Mouse (Mus musculus): ENCODE measurements at regions not wholly inside any gene's neighbourhood (a gene's known extent, or its start where the extent isn't known, plus 50 kb on each side); places are given as distances from the start of the nearest gene placed in this dataset.

DNA sequence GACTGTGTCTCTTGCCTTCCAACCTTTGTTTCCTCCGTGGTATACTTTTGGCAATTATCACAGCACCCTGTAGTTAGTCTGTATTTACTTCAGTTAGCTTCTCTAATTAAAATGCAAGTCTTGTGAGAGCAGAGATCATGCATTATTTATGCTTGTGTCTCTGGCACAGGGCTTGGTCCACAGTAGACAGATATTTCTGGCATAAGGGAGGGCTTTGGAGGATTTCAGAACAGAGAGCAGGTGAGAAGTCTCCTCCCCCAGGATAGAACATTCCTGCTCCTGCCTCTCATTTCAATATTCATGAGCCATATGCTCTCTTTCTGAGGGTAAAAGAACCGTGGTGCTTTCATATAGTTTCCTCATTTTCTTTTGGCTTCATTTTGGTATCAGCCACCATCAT lies 217.6 kb downstream of the Gm11077 start:
- 34% methylated on average over 2 of the region's 2 CpGs for WGBS
- ATAC-seq (ENCODE audit: low FRiP score): peak; percentile 70
- Histone ChIP-seq H3K4me3 (no peak overlapping the region), H3K27ac (no peak overlapping the region), H3K9me3 (replicated peaks) (no peaks in the 10 kb centered on the region), H3K36me3 (no peaks in the 10 kb centered on the region), H3K27me3 (no peaks in the 10 kb centered on the region), H3K9ac (no peak overlapping the region), H3K4me1 (peaks cover 5% of the 10 kb centered on the region), H3K4me2 (replicated peaks) (no peak overlapping the region)

- H3K27ac ChIP-seq: no peak overlapping the region
- H3K4me3 ChIP-seq: no peak overlapping the region
- 78% methylated on average over 6 of the region's 6 CpGs for WGBS
- H3K4me2 ChIP-seq (replicated peaks): no peak overlapping the region
- no peaks in the 10 kb centered on the region for H3K27me3 ChIP-seq
- no peak for ATAC-seq (ENCODE audit: low FRiP score)
- H3K9ac ChIP-seq: no peak overlapping the region
- H3K9me3 ChIP-seq (replicated peaks): no peaks in the 10 kb centered on the region
- H3K4me1 ChIP-seq: peaks cover 5% of the 10 kb centered on the region
- no peaks in the 10 kb centered on the region for H3K36me3 ChIP-seq
Measured at GRCm38 (mm10) chr6:140950483-140950882, 221.4 kb downstream of the Gm11077 start.

DNA sequence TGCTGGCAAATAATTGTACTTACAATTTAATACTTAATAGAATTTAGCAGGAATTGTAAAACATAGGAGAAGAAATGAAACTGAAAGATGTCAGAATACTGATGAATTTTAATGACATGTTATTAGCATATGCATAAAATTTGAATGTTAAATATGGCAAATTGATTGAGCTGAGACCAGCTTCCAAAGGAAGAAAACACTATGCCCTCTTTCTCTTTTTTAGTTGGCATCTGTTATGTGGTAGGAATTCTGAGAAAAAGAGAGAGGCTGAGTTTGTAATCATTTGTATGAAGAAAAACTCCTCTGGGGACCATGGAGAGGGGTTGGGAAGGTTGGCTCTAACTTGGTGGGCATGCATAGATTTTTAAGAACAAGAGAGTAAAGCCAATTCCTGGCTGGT lies 224.2 kb downstream of the Gm11077 start:
- H3K4me2 ChIP-seq (replicated peaks): no peak overlapping the region
- no peaks in the 10 kb centered on the region for H3K36me3 ChIP-seq
- no peaks in the 10 kb centered on the region for H3K27me3 ChIP-seq
- no peak overlapping the region for H3K4me3 ChIP-seq
- H3K4me1 ChIP-seq: no peaks in the 10 kb centered on the region; the same call in 1 of the 2 replicates
- no peak overlapping the region for H3K27ac ChIP-seq
- H3K9ac ChIP-seq: no peak overlapping the region
- H3K9me3 ChIP-seq (replicated peaks): no peaks in the 10 kb centered on the region
- no peak for ATAC-seq (ENCODE audit: low FRiP score)

GRCm38 (mm10) chr6:140953721-140954120 lies 224.6 kb downstream of the Gm11077 start:
- H3K4me2 ChIP-seq (replicated peaks): no peak overlapping the region
- ATAC-seq (ENCODE audit: low FRiP score): no peak
- no peak overlapping the region for H3K27ac ChIP-seq

DNA sequence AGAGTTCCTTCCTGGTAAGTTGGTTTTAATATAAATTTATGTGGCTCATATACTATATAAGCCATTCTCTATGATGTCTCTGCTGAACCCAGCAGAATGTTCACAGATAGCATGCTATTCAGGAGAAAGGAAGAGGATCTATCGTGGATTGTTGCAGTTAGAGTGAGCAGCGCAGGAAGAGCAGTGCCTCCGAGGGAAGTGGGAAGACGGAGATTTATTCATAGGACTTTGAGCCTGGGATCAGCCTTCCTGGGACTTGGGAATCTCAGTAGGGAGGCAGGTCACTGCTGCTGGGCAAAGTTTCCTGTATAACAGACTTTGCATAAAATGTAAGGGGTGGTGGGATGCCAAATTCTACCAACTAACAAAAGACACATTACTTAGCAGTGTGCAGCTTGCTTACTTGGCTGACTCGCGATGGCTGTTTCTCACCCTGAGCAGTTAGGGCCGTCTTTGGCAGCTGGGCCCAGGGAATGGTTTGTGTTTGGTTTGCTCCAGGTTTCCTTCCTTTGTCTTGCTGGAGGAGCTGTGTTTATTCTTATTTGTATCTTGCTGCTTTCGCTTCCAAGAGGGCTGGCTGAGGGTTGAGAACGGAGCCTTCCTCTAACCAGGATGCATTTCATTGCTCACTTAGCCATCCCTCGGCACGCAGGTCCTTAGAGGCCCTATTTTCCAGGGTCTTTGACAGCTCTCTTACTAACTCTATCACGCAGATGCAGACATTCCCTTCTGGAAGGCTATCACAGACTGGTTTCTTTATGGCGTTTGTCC lies 226.9 kb downstream of the Gm11077 start:
- Histone ChIP-seq H3K4me1 (no peaks in the 10 kb centered on the region; the same call in 1 of the 2 replicates), H3K27me3 (no peaks in the 10 kb centered on the region), H3K9me3 (replicated peaks) (no peaks in the 10 kb centered on the region), H3K27ac (0 out of 2 replicates have a peak overlapping the region, but pooled peaks have one; percentile 35), H3K36me3 (no peaks in the 10 kb centered on the region), H3K9ac (no peak overlapping the region), H3K4me2 (replicated peaks) (no peak overlapping the region), H3K4me3 (no peak overlapping the region)
- WGBS: 68% methylated on average over 13 of the region's 13 CpGs
- ATAC-seq (ENCODE audit: low FRiP score): no peak

More at GRCm38 (mm10) chr6:140953721-140954120, 224.6 kb downstream of the Gm11077 start:
- H3K9ac ChIP-seq: no peak overlapping the region
- no peaks in the 10 kb centered on the region for H3K9me3 ChIP-seq (replicated peaks)
- H3K27me3 ChIP-seq: no peaks in the 10 kb centered on the region
- H3K36me3 ChIP-seq: no peaks in the 10 kb centered on the region
- no peak overlapping the region for H3K4me3 ChIP-seq
- H3K4me1 ChIP-seq: no peaks in the 10 kb centered on the region; the same call in 1 of the 2 replicates
- 97% methylated on average over 1 of the region's 1 CpGs for WGBS

DNA sequence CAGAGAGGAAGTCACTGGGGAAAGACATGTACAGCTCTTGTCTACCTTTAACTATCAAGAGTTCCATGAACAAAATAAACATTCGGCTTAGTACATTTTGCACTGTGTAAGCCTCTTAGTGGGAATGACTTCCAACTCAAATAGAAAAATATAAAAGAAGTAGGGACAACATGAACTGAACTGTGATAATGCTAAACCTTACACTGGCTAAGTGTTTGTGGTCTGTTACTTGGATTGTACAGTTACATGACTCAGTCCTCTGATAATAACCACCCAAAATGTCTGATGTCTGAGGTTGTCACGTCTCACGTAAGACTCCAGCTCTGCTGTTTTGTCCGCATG lies 227.4 kb downstream of the Gm11077 start:
- H3K27me3 ChIP-seq: no peaks in the 10 kb centered on the region
- no peak overlapping the region for H3K9ac ChIP-seq
- H3K27ac ChIP-seq: no peak overlapping the region
- ATAC-seq (ENCODE audit: low FRiP score): no peak
- H3K9me3 ChIP-seq (replicated peaks): no peaks in the 10 kb centered on the region
- H3K4me2 ChIP-seq (replicated peaks): no peak overlapping the region
- H3K4me1 ChIP-seq: no peaks in the 10 kb centered on the region; the same call in 1 of the 2 replicates
- no peak overlapping the region for H3K4me3 ChIP-seq
- no peaks in the 10 kb centered on the region for H3K36me3 ChIP-seq
- WGBS: 92% methylated on average over 4 of the region's 4 CpGs

- Histone ChIP-seq H3K4me2 (replicated peaks) (peak overlapping the region; percentile 48), H3K4me1 (peaks cover 21% of the 10 kb centered on the region), H3K9me3 (replicated peaks) (no peaks in the 10 kb centered on the region), H3K36me3 (no peaks in the 10 kb centered on the region), H3K4me3 (no peak overlapping the region), H3K27ac (peak overlapping the region; percentile 48; the same call in 1 of the 2 replicates), H3K9ac (no peak overlapping the region), H3K27me3 (no peaks in the 10 kb centered on the region)
- ATAC-seq (ENCODE audit: low FRiP score): peak; percentile 72
- WGBS: 36% methylated on average over 11 of the region's 11 CpGs
Measured at GRCm38 (mm10) chr6:140961987-140962386, 232.9 kb downstream of the Gm11077 start.

GRCm38 (mm10) chr6:140962563-140962962 lies 233.5 kb downstream of the Gm11077 start:
- Histone ChIP-seq H3K4me3 (no peak overlapping the region), H3K4me2 (replicated peaks) (peak overlapping the region; percentile 48), H3K9ac (no peak overlapping the region), H3K27me3 (no peaks in the 10 kb centered on the region), H3K36me3 (no peaks in the 10 kb centered on the region), H3K4me1 (peaks cover 21% of the 10 kb centered on the region), H3K27ac (peak overlapping the region; percentile 30; the same call in 1 of the 2 replicates), H3K9me3 (replicated peaks) (no peaks in the 10 kb centered on the region)
- 15% methylated on average over 4 of the region's 4 CpGs for WGBS
- peak; percentile 84 for ATAC-seq (ENCODE audit: low FRiP score)

- no peaks in the 10 kb centered on the region for H3K36me3 ChIP-seq
- no peaks in the 10 kb centered on the region for H3K4me1 ChIP-seq
- no peak overlapping the region for H3K9ac ChIP-seq
- no peaks in the 10 kb centered on the region for H3K27me3 ChIP-seq
- 0 out of 2 replicates have a peak, but pooled peaks cover 3% of the 10 kb centered on the region for H3K9me3 ChIP-seq (replicated peaks)
- H3K4me2 ChIP-seq (replicated peaks): no peak overlapping the region
- H3K4me3 ChIP-seq: no peak overlapping the region
- ATAC-seq (ENCODE audit: low FRiP score): peak; percentile 43; the same call in 1 of the 2 replicates
- 0 out of 2 replicates have a peak overlapping the region, but pooled peaks have one; percentile 12 for H3K27ac ChIP-seq
- WGBS: 75% methylated on average over 6 of the region's 6 CpGs
Measured at GRCm38 (mm10) chr6:140973732-140974131, 244.6 kb downstream of the Gm11077 start.

DNA sequence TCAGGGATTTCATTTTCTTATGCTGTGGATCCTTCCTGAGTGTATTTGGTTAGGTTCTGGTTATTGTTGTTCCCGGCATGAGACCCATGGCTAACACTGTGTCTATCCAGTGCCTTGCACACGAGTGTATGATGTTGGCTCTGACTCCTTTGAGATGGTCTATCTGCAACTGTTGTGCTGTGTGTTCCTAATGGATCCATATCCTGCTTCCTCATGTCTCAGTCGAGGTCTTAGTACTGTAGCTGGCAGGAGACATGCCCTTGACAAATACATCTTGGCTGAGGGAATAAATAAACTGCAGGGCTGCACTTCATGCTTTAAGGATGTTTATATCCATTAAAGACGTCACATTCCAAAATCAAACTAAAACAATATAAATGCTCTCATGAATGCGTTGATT lies 247.9 kb downstream of the Gm11077 start:
- ATAC-seq (ENCODE audit: low FRiP score): no peak
- H3K9me3 ChIP-seq (replicated peaks): 0 out of 2 replicates have a peak, but pooled peaks cover 3% of the 10 kb centered on the region
- H3K27me3 ChIP-seq: no peaks in the 10 kb centered on the region
- H3K4me1 ChIP-seq: no peaks in the 10 kb centered on the region
- no peak overlapping the region for H3K4me2 ChIP-seq (replicated peaks)
- no peak overlapping the region for H3K9ac ChIP-seq
- no peaks in the 10 kb centered on the region for H3K36me3 ChIP-seq
- WGBS: 80% methylated on average over 5 of the region's 5 CpGs
- H3K4me3 ChIP-seq: no peak overlapping the region
- H3K27ac ChIP-seq: no peak overlapping the region

- Histone ChIP-seq H3K9me3 (replicated peaks) (0 out of 2 replicates have a peak, but pooled peaks cover 5% of the 10 kb centered on the region), H3K4me1 (no peaks in the 10 kb centered on the region), H3K4me3 (no peak overlapping the region), H3K4me2 (replicated peaks) (no peak overlapping the region), H3K9ac (no peak overlapping the region), H3K36me3 (no peaks in the 10 kb centered on the region), H3K27ac (no peak overlapping the region), H3K27me3 (no peaks in the 10 kb centered on the region)
- no peak for ATAC-seq (ENCODE audit: low FRiP score)
- WGBS: 90% methylated on average over 8 of the region's 8 CpGs
Measured at GRCm38 (mm10) chr6:140983610-140984009, 254.5 kb downstream of the Gm11077 start.

DNA sequence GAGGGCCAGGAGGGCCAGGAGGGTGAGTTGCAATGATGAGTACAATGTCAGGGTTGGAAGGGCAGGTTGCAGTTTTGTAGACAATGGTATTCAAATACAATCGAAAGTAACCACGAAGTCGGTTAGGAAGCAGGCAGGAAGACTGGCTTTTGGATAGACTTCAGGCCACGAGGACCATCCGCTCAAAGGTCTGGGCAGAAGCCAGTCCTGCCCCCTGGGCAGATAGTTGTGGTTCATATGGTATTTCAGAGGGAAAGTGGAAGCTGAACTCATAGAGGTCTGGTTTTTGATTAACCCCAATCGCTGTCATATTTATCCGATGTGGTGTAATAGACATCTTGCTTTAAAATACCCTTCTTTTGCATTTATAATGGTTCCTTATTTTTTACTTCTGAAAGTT lies 255.2 kb downstream of the Gm11077 start:
- no peak for ATAC-seq (ENCODE audit: low FRiP score)
- H3K27me3 ChIP-seq: no peaks in the 10 kb centered on the region
- no peaks in the 10 kb centered on the region for H3K4me1 ChIP-seq
- no peaks in the 10 kb centered on the region for H3K36me3 ChIP-seq
- H3K4me3 ChIP-seq: no peak overlapping the region
- H3K9me3 ChIP-seq (replicated peaks): 0 out of 2 replicates have a peak, but pooled peaks cover 5% of the 10 kb centered on the region
- H3K4me2 ChIP-seq (replicated peaks): no peak overlapping the region
- 92% methylated on average over 7 of the region's 7 CpGs for WGBS
- no peak overlapping the region for H3K9ac ChIP-seq
- no peak overlapping the region for H3K27ac ChIP-seq

All from hindbrain, embryonic 12.5 days (tissue).